Mouse (Mus musculus) CH12F3 (cell line): Measurements from ENCODE around the gene Olfr24.
"Not testable (repeated sequence)": the region's sequence is repeated elsewhere in the genome, so short reads cannot be mapped to it uniquely, and the experiment has no call there.

Experiments used
- in situ Hi-C: fragments of 300-500 bp; cut with MboI; formaldehyde crosslinking; loops from 2 replicates; pipeline ENCODE4 v1.14.3; 2020; ENCODE audit warnings: low sequenced_read_pairs

Gene Olfr24

GRCm38 (mm10) chr9:18763896-18764295 is at the start of gene Olfr24:
Gene Olfr24 (minus strand): TSS chr9:18763996.
- in situ Hi-C loops, result no loop called here

DNA sequence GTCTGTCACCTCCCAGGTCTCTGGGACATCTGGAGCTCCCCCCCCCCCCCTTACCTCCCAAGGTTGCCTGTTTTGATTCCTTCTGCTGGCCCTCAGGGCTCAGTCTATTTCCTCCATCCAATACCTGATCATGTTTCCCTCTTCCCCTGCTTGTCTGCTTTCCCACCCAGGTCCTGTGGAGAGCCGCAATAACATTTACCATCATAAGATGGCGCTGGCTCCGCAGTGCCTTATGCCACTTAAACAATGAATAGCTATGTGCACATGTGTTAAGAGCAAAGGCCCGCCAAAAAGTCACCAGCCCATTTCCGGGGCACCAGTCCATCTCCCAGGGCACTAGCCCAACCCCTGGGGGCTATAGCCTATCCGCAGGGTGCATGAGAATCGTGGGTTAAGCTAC is 21.5 kb upstream of the Olfr24 start:
- in situ Hi-C loops, result no loop called here

- in situ Hi-C loops, result no loop called here
Observed at GRCm38 (mm10) chr9:18779476-18779875, 15.7 kb upstream of the Olfr24 start.

DNA sequence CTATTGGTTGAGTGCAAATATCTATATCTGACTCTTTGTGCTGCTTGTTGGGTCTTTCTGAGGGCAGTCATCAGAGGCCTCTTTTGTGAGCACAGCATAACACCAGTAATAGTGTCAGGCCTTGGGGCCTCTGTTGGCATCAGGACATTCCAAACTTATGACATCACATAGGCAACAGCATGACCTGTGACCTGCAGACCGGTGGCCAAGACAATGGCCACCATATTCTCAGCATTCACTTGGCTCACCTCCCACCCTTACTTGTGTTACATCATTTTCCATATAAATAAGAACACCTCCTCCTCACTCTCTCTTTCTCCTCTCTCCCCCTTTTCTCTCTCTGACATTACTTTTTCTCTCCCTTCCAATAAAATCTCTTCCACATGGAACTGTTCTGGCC is 15.2 kb upstream of the Olfr24 start:
- in situ Hi-C loops, result no loop called here

GRCm38 (mm10) chr9:18755595-18755994 is 8.2 kb downstream of the Olfr24 start:
- in situ Hi-C loops, result no loop called here

DNA sequence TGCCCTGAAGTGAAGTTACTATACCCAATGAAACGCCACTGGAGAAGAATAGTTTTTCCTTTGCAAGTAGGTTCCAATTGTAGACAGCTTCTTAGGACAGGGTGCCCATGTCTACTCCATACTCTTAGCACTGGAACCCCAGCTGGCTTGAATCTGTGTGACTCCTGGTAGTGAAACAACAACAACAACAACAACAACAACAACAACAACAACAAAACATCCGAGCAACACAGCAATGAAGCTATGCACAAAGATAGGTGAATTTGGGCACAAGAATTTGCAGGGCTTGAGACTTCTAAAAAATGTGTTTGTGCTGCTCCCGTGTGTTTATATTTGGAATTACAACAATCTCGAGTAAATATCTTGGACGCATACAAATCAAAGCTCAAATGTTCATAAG is 19.2 kb downstream of the Olfr24 start:
- in situ Hi-C loops, result no loop called here

DNA sequence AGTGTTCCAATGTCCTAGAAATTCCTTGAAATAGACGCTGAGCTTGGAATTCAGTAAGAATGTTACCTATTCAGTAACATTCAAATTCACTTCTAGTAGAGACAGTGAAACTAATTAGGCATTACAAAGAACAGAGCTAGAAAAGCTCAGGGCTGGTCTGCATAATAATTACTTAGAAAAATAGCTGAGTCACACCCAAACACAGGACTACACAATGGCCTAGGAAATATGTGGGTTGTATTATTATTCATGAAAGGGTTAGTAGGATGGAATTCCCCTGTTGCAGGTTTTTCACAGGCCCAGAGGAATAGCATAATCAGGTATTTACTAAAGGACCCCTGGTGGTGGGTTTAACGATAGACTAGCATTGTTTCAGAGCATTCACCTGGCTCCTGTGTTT is 29.6 kb downstream of the Olfr24 start:
- in situ Hi-C loops, result not testable (repeated sequence)

GRCm38 (mm10) chr9:18722712-18723099 is 41.1 kb downstream of the Olfr24 start:
- in situ Hi-C loops, result no loop called here

- in situ Hi-C loops, result no loop called here
Observed at GRCm38 (mm10) chr9:18721931-18722711, 41.7 kb downstream of the Olfr24 start.

DNA sequence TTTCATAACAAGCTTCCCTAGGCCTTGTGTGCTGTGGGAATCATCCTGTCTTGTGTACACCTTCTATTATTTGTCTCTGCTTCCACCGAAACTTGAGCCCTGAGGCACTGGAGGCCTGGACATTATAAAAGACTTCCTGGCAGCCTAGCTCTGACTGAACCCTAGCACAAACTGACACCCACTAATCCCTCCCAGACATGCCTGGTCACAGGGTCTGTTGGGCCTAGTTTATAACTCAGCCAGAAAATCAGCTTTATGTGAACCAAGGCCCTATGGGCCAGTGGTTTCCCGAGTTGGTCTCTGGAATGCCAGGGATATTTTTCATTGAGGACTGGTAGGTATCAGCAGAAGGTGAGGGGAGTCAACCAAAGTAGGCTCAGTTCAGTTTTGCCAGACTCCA is 42.8 kb downstream of the Olfr24 start:
- in situ Hi-C loops, result no loop called here

DNA sequence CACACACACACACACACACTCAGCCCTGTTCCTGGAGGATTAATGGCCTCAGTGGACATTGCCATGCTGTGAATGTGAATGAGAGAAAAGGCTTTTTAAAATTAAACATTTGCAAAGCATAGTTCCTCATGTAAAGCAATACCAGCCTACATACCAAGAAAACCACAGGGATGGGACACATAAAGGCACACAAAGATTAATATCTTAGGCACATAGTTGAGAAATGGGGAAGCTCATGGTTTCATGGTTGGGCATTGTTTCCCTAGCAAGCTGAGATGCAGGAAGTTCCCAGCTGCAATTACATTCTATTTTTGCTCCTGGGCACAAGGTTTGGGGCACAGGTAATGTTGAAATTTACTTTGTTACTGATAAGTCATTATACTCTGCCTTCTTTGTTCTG is 58.2 kb downstream of the Olfr24 start:
- in situ Hi-C loops, result no loop called here
